Mouse (Mus musculus): ENCODE data around the gene Bub1b.

The Bub1b gene

GRCm38 (mm10) chr2:118664975-118665516 lies 67.0 kb downstream of the Bub1b start:
- DNase-seq (ENCODE audit: low spot score) = no peak

- DNase-seq (ENCODE audit: low spot score) = no peak
These were observed 67.6 kb downstream of the Bub1b start for GRCm38 (mm10) chr2:118665616-118666015.

- DNase-seq (ENCODE audit: low spot score) = no peak
These were observed 69.2 kb downstream of the Bub1b start for GRCm38 (mm10) chr2:118667181-118667580.

DNA sequence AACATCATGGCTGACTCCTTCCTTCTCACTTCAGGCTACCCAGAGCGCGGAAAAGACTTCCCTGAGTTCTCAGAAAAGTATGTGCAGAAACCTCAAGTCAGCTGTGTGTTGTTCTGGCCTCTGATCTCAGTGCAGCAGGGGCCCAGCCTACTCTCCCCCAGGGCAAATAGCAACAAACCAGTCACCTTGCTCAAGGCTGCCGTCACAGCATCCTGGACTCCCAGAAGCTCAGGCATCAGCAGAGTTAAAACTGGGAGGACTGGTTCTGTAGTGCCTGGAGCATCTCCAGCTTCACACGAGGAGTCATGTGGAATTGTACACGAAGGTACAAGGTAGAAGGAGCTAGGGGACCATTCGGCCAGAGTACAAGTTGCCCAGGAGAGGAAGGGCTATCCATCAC lies 71.2 kb downstream of the Bub1b start:
- DNase-seq (ENCODE audit: low spot score) = no peak

GRCm38 (mm10) chr2:118669785-118670184 lies 71.8 kb downstream of the Bub1b start:
- no peak for DNase-seq (ENCODE audit: low spot score)

DNA sequence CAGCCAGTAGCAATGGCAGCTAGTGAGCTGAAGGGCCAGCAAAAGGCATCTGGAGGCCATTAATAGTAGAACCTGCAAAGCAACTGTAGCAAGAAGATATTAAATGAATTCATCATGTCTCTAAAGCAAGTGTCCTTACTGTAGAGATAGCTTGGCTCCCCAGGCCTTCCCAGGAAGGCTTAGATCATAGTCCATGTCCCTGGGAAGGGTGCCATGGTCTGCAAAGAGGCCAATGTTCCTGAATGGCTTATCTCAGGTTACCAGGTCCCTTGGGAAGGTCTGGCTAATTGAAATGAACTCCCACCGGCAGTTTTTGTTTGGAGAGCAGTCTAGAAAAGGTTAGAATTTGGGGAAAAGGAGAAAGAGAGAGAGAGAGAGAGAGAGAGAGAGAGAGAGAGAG lies 73.7 kb downstream of the Bub1b start:
- no peak for DNase-seq (ENCODE audit: low spot score)

DNA sequence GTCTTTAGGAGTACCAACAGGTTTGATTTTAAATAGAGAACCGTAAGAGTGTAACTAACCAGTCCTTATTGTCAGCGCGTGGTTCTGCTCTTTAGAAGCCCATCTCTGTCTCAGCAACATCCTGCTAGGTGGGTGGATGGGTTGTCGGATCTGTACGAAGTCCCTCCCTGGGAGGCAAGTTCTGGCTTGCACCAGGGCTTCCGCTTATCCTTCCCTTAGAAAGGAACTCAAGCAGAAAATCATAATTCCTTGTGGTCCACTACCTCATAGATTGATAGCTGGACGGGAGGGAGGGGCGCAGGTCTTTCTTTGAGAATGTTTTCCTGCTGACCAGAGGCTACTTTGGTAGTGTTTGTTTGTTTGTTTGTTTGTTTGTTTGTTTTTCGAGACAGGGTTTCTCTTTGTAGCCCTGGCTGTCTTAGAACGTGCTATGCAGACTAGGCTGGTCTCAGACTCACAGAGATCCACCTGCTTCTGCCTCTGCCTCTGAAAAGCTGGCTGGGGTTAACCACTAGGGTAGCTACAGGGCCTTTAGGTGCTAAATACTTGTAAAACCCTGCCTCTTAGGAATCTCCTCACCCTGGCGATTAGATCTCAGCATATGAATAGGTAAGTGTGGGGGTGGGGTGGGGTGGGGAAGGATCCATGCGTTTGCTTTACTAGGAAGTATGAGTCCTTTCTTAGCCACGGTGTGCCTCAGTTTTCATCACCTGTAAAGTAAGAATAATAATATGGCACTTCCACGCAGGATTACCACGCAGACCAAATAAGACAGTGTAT lies 75.9 kb downstream of the Bub1b start:
- no peak for DNase-seq (ENCODE audit: low spot score)

DNA sequence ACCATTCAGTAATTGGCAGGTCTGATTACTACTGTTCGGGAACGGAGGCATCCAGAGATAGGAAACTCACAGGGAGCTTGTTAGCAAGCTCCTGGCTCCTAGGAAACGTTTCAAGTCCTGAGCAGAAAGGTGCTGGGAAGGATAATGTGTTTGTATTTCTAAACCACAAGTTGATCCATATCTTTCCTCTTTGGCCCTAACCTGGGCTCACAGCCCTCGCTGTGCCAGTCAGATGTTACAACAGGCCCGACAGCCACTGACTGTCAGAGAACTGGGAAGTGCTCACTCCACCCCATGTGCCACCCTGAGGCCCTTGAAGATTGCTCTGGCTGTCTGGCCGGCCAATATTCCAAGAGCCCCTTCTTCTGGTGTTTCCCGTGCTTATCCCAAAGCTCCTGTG lies 76.5 kb downstream of the Bub1b start:
- DNase-seq (ENCODE audit: low spot score) = no peak

DNA sequence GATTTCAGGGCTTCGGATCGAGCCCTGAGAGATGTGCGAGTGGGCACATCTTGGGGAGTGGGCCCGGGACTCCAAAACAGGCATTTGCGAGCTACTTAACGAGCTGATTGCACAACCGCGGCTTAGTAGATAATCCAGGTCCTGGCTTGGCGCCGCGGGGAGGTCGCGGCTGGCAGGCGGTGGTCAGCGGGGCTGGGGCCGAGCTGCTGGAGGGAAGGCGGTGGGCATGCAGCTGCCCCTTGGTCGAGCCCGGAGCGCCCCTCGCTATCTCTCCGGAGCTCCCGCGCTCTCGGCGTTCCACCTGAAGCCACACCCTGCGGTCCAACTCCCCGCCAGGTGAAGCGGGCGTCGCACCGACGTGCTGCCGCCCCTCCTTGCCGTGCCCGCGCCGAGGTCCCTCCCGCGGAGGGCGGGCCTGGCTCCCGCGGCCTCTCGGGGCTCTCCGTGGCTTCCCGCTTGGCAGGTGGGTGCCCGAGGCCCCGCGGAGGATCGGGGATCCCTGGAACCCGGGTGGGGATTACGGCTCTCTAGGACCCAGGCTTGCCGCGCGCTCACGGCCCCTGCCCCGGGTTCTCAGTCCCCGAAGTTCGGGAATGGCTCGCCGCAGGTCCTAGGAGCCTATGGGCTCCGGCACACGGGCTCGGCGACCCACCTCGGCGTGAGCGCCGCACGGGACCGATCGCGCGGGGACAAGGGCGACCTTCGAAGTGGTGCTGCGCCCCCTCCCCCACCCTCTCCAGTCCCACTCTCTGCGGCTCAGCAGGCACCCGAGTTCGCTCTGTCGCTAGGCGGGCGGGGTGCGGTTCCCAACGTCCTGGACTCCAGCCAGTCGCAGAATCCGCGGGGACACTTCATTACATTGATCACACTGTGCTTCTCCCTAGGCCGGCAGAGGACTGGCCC lies 79.1 kb downstream of the Bub1b start:
- DNase-seq (ENCODE audit: low spot score) = no peak

DNA sequence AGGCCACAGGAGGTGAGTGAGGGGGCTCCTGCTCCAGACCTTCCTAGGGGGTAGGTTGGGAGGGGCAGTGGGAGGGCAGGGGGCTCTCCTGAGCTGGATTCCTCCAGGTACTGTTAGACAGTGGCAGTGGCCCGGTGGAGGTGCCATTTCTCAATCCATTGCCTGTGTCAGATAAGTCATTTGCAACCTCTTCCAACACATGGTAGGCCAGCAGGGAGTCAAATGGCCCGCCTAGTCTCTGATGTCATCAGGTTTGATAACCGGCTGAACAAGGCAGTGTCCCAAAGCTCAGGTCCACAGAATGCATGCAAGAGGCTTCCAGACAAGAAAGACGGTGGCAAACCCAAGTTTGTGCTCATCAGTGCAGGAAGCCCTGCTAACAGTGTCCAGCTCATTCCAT lies 79.8 kb downstream of the Bub1b start:
- peak; percentile 65 for DNase-seq (ENCODE audit: low spot score)

GRCm38 (mm10) chr2:118679577-118679976 lies 81.6 kb downstream of the Bub1b start:
- peak; percentile 66 for DNase-seq (ENCODE audit: low spot score)

DNA sequence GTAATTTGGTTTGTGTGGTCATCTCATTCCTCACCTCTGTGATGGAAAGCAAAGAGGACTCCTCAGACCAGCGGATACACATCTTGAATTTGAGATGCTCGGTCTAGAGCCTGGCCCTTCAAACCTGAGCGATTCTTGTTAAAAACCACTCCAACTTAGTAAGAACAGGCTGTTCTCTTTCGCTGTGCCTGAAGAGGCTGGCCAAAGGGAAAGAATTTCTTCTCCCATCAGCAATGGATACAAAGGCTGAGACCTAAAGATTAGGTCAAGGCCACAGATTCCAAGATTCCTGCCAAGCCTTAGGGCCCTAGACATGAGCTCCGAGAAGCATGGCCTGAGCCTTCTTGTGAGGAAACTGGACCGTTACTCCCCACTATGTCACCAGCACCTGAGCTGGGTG lies 82.9 kb downstream of the Bub1b start:
- DNase-seq (ENCODE audit: low spot score) = no peak

GRCm38 (mm10) chr2:118682544-118683260 lies 84.7 kb downstream of the Bub1b start:
- DNase-seq (ENCODE audit: low spot score) = no peak

DNA sequence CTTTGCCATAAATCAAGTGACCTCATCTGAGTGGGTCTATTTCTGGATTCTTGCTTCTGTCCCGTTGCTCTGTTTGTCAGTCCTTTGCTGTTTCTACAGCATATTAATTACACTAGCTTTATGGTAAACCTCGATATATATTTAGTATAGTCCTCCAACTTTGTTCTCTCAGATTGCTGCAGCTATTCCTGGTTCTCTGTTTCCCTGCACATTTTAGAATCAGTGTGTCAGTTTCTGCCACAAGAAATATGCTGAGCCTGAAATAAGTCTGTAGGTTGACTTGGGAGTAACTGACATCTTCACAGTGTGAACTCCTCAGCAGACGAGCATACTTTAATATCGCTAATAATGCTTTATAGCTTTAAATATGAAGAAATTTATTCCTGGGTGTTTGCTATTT lies 87.1 kb downstream of the Bub1b start:
- DNase-seq (ENCODE audit: low spot score) = no peak

- DNase-seq (ENCODE audit: low spot score) = no peak
These were observed 88.7 kb downstream of the Bub1b start for GRCm38 (mm10) chr2:118686693-118687092.

GRCm38 (mm10) chr2:118687791-118688190 lies 89.8 kb downstream of the Bub1b start:
- no peak for DNase-seq (ENCODE audit: low spot score)

GRCm38 (mm10) chr2:118689875-118690274 lies 91.9 kb downstream of the Bub1b start:
- no peak for DNase-seq (ENCODE audit: low spot score)
